Mouse (Mus musculus): ENCODE data around the gene Kntc1. TPM values are rescaled to one million over a fixed set of nuclear protein-coding genes. Genes with fewer than 3 reads are reported as not detected.

Kntc1 gene
- polyA plus RNA-seq, 1 experiment from 2014 or later: 39.5 TPM

- no peak for ATAC-seq
- 21% methylated on average over 2 of the region's 2 CpGs for WGBS (ENCODE audit: insufficient replicate concordance)
These were observed 101.9 kb downstream of the Kntc1 start for GRCm38 (mm10) chr5:123851398-123851797.

DNA sequence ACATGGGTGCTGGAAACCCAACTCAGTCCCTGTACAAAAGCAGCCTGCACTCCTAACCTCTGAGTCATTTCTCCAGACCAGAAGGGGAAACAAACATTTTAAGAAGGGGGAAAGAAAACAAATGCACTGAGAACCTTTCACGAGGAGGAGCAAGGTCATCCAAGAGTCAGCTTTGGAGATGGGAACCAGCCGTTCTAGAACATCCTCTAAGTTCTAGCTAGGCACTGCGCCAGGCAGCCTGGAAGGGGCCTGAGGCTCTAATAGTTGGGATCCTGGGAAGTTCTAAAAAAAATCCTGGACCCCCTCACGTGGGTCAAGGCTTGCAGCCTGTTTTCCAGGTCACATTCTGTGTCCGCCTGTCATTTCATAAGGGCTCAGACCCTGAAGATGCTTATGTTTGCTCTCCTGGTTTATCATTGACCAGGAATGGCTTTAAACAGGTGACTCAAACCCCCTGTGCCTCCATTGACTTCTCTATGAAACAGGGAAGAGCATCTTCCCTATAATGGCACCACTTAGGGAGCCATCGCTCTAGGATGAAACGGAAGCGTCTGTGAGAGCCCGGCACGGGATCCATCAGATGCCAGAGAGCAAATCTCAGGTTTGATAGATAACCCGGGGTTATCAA lies 104.5 kb downstream of the Kntc1 start:
- WGBS (ENCODE audit: insufficient replicate concordance): 70% methylated on average over 11 of the region's 11 CpGs
- peaks cover 8% of the 10 kb centered on the region for H3K9me3 ChIP-seq (replicated peaks)
- ATAC-seq: peak; percentile 24; the same call in 1 of the 2 replicates

More at GRCm38 (mm10) chr5:123851398-123851797, 101.9 kb downstream of the Kntc1 start:
- Histone ChIP-seq H3K4me3 (no peak overlapping the region), H3K9ac (no peak overlapping the region), H3K9me3 (replicated peaks) (peaks cover 8% of the 10 kb centered on the region), H3K36me3 (no peaks in the 10 kb centered on the region), H3K4me2 (no peak overlapping the region), H3K4me1 (peaks cover 5% of the 10 kb centered on the region; the same call in 1 of the 2 replicates), H3K27me3 (replicated peaks) (peaks cover 6% of the 10 kb centered on the region; the same call in 1 of the 2 replicates), H3K27ac (no peak overlapping the region)

DNA sequence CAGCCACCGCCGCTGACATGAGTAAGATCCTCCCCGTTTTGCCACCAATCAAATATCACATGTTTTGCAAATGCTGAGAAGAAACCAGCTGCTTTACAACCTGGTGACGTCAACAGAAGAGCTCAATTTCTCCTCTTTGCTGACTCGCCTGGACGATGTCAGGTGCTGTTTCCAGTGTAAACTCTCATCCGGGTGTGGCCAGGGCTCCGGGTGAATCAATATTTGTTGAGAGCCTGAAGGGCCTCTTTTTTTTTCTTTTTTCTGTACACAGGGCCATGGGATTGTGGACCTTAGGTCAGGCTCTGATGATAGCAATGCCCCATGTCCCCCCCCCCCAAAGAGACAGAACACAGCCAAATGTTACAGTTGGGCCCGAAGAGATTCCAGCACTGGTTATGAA lies 105.0 kb downstream of the Kntc1 start:
- H3K4me3 ChIP-seq: no peak overlapping the region
- peaks cover 5% of the 10 kb centered on the region; the same call in 1 of the 2 replicates for H3K4me1 ChIP-seq
- H3K9me3 ChIP-seq (replicated peaks): peaks cover 8% of the 10 kb centered on the region
- H3K4me2 ChIP-seq: no peak overlapping the region
- H3K27ac ChIP-seq: no peak overlapping the region
- no peaks in the 10 kb centered on the region for H3K27me3 ChIP-seq (replicated peaks)
- 75% methylated on average over 9 of the region's 9 CpGs for WGBS (ENCODE audit: insufficient replicate concordance)
- peak; percentile 71 for ATAC-seq
- H3K36me3 ChIP-seq: no peaks in the 10 kb centered on the region
- no peak overlapping the region for H3K9ac ChIP-seq

More for the DNA sequence above, 104.5 kb downstream of the Kntc1 start:
- H3K36me3 ChIP-seq: no peaks in the 10 kb centered on the region
- no peak overlapping the region for H3K27ac ChIP-seq
- no peak overlapping the region for H3K4me2 ChIP-seq
- H3K4me1 ChIP-seq: peaks cover 5% of the 10 kb centered on the region; the same call in 1 of the 2 replicates
- no peak overlapping the region for H3K4me3 ChIP-seq
- no peaks in the 10 kb centered on the region for H3K27me3 ChIP-seq (replicated peaks)
- H3K9ac ChIP-seq: no peak overlapping the region

DNA sequence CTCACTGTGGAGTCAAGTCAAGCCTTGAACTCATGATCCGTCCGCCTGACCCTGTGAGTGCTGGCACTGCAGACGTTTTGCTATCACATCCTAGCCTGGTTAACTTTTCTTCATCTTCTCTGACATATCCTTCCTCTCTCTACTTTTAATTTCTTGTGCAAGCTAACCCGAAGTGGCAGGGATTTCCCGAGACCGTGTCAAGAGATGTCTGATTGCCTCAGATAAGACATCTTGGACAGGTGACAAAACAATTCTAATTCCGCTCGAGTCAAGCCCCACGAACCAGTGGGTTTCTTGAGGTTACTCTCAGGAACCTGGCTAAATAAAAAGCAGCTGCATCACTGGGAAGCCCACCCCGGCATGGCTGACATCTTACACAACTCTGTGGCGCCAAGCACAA lies 109.3 kb downstream of the Kntc1 start:
- Histone ChIP-seq H3K9ac (no peak overlapping the region), H3K4me3 (no peak overlapping the region), H3K4me2 (no peak overlapping the region), H3K27ac (no peak overlapping the region), H3K9me3 (replicated peaks) (peaks cover 8% of the 10 kb centered on the region), H3K36me3 (no peaks in the 10 kb centered on the region), H3K27me3 (replicated peaks) (no peaks in the 10 kb centered on the region), H3K4me1 (peaks cover 4% of the 10 kb centered on the region)
- ATAC-seq: no peak
- WGBS (ENCODE audit: insufficient replicate concordance): 46% methylated on average over 11 of the region's 11 CpGs

DNA sequence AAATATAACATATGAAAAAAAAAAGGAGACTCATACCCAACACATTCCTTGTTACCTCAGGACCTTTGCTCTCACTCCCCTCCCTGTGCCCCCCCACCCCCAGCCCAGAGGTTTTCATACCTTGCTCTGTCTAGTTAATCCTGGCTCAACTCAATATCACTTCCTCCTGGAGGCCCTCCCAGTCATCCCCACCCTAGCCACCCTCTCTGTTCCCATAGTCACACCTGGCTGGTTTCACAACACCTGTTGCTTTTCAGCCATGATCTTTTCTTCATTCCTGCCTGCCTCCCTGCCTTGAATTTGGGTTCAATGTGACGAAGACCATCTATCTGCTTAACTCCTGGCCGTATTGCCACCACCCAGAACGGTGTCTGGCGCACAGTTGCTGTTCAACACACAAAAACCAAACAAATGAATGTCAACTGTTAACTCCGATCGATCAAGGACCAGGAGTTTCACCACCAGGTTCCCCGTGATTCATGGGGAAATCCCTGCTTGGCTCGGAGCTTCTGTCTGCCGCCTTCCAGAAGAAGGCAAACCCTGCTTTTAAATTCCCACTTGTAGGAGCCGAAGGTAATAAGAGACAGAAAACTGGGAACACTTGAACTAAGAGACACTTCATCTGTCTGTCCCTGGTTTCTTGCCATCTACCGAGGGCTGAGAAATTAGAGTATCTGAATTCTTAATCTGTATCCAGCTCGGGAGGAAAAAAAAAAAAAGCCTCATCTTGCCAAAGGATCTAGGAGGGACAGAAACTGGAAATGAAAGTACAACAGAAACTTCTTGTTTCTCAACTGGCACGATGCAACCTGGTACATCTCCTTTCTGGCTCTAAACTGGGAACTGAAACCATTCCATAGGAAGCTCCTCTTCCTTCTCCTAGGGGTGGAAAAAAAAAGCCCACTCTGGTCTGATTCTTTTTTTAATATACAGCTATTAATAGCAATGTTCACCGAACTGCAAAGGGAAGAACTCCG lies 113.1 kb downstream of the Kntc1 start:
- no peaks in the 10 kb centered on the region for H3K9me3 ChIP-seq (replicated peaks)
- H3K9ac ChIP-seq: no peak overlapping the region
- ATAC-seq: no peak
- peak overlapping the region; percentile 5; the same call in 1 of the 2 replicates for H3K4me2 ChIP-seq
- whole genome bisulfite sequencing (ENCODE audit: insufficient replicate concordance): 56% methylated on average over 15 of the region's 15 CpGs
- peaks cover 4% of the 10 kb centered on the region for H3K4me1 ChIP-seq
- H3K27me3 ChIP-seq (replicated peaks): no peaks in the 10 kb centered on the region
- no peak overlapping the region for H3K27ac ChIP-seq
- H3K36me3 ChIP-seq: no peaks in the 10 kb centered on the region
- no peak overlapping the region for H3K4me3 ChIP-seq

DNA sequence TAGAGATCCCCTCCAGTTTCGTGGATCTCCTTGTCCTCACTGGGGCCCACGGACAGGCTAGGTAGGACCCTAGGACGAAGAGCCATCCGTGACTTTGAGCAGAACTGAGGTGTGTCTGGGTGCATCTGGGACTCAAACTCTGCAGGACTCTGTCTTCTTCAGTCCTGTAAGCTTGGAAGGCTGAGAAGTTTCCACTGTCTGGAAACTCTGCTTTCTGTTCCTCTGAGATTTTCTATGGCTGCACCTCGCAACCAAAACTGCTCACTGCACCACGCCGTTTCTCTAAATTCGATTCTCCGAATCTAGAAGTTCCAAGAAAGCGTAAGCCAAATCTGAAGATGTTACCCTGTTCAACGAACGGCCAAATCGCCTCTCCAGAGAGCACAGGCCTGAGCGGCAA lies 114.4 kb downstream of the Kntc1 start:
- Histone ChIP-seq H3K27ac (no peak overlapping the region), H3K36me3 (no peaks in the 10 kb centered on the region), H3K4me1 (peaks cover 4% of the 10 kb centered on the region), H3K9me3 (replicated peaks) (no peaks in the 10 kb centered on the region), H3K9ac (no peak overlapping the region), H3K27me3 (replicated peaks) (no peaks in the 10 kb centered on the region), H3K4me2 (no peak overlapping the region), H3K4me3 (no peak overlapping the region)
- WGBS (ENCODE audit: insufficient replicate concordance): 77% methylated on average over 14 of the region's 14 CpGs
- ATAC-seq: no peak

DNA sequence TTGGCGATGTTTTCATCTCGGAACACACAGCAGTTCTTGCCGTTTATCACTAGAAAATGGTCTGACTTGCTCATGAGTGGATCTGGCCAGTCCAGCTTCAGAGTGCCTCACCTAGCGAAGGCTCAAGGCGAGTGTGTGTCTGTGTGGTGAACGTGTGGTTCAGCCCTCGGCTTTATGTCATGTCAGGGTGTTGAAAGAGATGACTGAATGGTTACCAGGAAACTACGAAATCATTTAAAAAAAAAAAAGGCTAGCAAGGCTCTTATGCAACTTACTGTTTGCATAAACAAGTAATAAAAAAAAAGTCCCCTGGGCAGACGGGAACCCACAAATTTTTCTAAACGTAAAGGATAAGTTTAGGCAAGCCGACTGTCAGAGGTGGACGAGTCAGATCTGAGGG lies 115.8 kb downstream of the Kntc1 start, which contains the start of gene Hcar2:
Gene Hcar2, minus strand, starts transcription at position 135 of the 400 bp plus-strand sequence.
- Histone ChIP-seq H3K36me3 (no peaks in the 10 kb centered on the region), H3K4me3 (no peak within 1 kb of the TSS), H3K4me2 (no peak within 1 kb of the TSS), H3K4me1 (peaks cover 4% of the 10 kb centered on the region), H3K27ac (no peak within 1 kb of the TSS), H3K9me3 (replicated peaks) (no peaks in the 10 kb centered on the region), H3K9ac (no peak within 1 kb of the TSS), H3K27me3 (replicated peaks) (no peaks in the 10 kb centered on the region)
- 69% methylated on average over 12 of the region's 12 CpGs for WGBS (ENCODE audit: insufficient replicate concordance)
- no peak for ATAC-seq

GRCm38 (mm10) chr5:123866457-123866856 lies 116.9 kb downstream of the Kntc1 start:
- Histone ChIP-seq H3K27me3 (replicated peaks) (no peaks in the 10 kb centered on the region), H3K4me1 (no peaks in the 10 kb centered on the region), H3K9me3 (replicated peaks) (no peaks in the 10 kb centered on the region), H3K9ac (no peak overlapping the region), H3K27ac (no peak overlapping the region), H3K4me3 (no peak overlapping the region), H3K4me2 (no peak overlapping the region), H3K36me3 (no peaks in the 10 kb centered on the region)
- 79% methylated on average over 4 of the region's 4 CpGs for WGBS (ENCODE audit: insufficient replicate concordance)
- ATAC-seq: no peak

GRCm38 (mm10) chr5:123869615-123870014 lies 120.1 kb downstream of the Kntc1 start:
- H3K9me3 ChIP-seq (replicated peaks): no peaks in the 10 kb centered on the region
- H3K9ac ChIP-seq: no peak overlapping the region
- no peak overlapping the region for H3K4me2 ChIP-seq
- no peak overlapping the region for H3K4me3 ChIP-seq
- no peaks in the 10 kb centered on the region for H3K27me3 ChIP-seq (replicated peaks)
- WGBS (ENCODE audit: insufficient replicate concordance): 64% methylated on average over 4 of the region's 4 CpGs
- ATAC-seq: no peak
- H3K36me3 ChIP-seq: no peaks in the 10 kb centered on the region
- H3K27ac ChIP-seq: no peak overlapping the region
- no peaks in the 10 kb centered on the region for H3K4me1 ChIP-seq

Other genes with a start within 250 kb of the Kntc1 start
- 0.20 TPM in 1 of 2 replicates, not detected in the other for gene B3gnt4, start 239.3 kb upstream of the Kntc1 start, polyA plus RNA-seq (2016; fragmentation: Nextera tagmentation; extraction: Ambion mirVana)
- gene Diablo, start 225.5 kb upstream of the Kntc1 start, polyA plus RNA-seq (2016; fragmentation: Nextera tagmentation; extraction: Ambion mirVana): 71.6 and 75.7 TPM in 2 replicates
- gene Gm49027, start 224.2 kb upstream of the Kntc1 start, polyA plus RNA-seq (2016; fragmentation: Nextera tagmentation; extraction: Ambion mirVana): 0.23 and 0.29 TPM in 2 replicates
- gene Vps33a, start 176.7 kb upstream of the Kntc1 start, polyA plus RNA-seq (2016; fragmentation: Nextera tagmentation; extraction: Ambion mirVana): 22.6 and 24.1 TPM in 2 replicates
- 17.6 and 20.4 TPM in 2 replicates for gene Clip1, start 65.1 kb upstream of the Kntc1 start, polyA plus RNA-seq (2016; fragmentation: Nextera tagmentation; extraction: Ambion mirVana)
- 49.6 and 51.9 TPM in 2 replicates for gene Zcchc8, start 28.6 kb upstream of the Kntc1 start, polyA plus RNA-seq (2016; fragmentation: Nextera tagmentation; extraction: Ambion mirVana)
- 64.6 and 65.7 TPM in 2 replicates for gene Rsrc2, start 302 bp upstream of the Kntc1 start, polyA plus RNA-seq (2016; fragmentation: Nextera tagmentation; extraction: Ambion mirVana)
- 0.17 and 0.18 TPM in 2 replicates for gene Hcar2, start 115.8 kb downstream of the Kntc1 start, polyA plus RNA-seq (2016; fragmentation: Nextera tagmentation; extraction: Ambion mirVana)
- 0.20 and 0.27 TPM in 2 replicates for gene Hcar1, start 130.3 kb downstream of the Kntc1 start, polyA plus RNA-seq (2016; fragmentation: Nextera tagmentation; extraction: Ambion mirVana)
- 97.4 and 98.3 TPM in 2 replicates for gene Denr, start 157.5 kb downstream of the Kntc1 start, polyA plus RNA-seq (2016; fragmentation: Nextera tagmentation; extraction: Ambion mirVana)
- 1.7 and 2.2 TPM in 2 replicates for gene Gm43518, start 177.7 kb downstream of the Kntc1 start, polyA plus RNA-seq (2016; fragmentation: Nextera tagmentation; extraction: Ambion mirVana)
- gene Ccdc62, start 181.0 kb downstream of the Kntc1 start, polyA plus RNA-seq (2016; fragmentation: Nextera tagmentation; extraction: Ambion mirVana): 3.4 and 5.0 TPM in 2 replicates
- 15.2 and 16.7 TPM in 2 replicates for gene Hip1r, start 223.9 kb downstream of the Kntc1 start, polyA plus RNA-seq (2016; fragmentation: Nextera tagmentation; extraction: Ambion mirVana)

Data from liver, embryonic 12.5 days (tissue).